Mouse (Mus musculus) thymus, postnatal 0 days (tissue): ENCODE results near the gene Slc2a8. TPM values are rescaled to one million over a fixed set of nuclear protein-coding genes. Genes with fewer than 3 reads are reported as not detected.
"Not testable (repeated sequence)": the region's sequence is repeated elsewhere in the genome, so short reads cannot be mapped to it uniquely, and the experiment has no call there.

Experiments
- DNase-seq: peaks from one replicate; pipeline ENCODE4 v3.0.0-alpha.2; 2015; ENCODE audit warnings: low spot score
- polyA plus RNA-seq: library from polyadenylated mRNA; unstranded; fragments of >200 nt; fragmentation: Nextera tagmentation; extraction: Ambion mirVana; gene quantifications from 2 replicates; pipeline ENCODE4 v1.2.1, GENCODE M21; 2015

Gene Slc2a8
- 13.1 and 13.6 TPM in 2 replicates for polyA plus RNA-seq

DNA sequence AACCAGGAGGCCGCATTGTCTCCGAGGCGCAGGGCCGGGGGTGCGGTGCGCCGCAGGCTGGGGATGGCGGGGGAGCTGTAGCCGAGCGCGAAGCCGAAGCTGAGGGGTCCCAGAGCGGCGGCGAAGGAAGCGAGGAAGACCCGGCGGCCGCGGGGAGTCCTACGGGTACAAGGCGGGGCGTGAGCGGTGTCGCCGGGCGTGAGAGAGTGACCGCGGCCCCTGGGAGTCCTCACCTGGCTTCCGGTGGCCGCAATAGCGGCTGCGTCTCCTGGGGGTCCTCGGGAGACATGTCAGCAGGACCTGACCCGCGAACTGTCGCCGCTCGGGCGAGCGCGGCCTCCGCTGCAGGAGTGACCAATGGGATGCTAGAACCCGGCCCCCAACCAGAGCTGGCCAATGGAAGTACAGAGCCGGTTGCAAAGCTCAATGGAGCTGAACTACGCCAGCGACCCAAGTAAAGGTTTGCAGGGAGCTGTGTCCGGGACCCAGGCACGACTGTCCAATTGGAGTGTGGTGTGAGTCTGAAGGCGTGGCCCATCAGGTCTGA, at the start of gene Slc2a8:
Gene Slc2a8, minus strand, starts transcription at position 359 of the 547 bp plus-strand sequence.
- DNase-seq, result peak; percentile 78

DNA sequence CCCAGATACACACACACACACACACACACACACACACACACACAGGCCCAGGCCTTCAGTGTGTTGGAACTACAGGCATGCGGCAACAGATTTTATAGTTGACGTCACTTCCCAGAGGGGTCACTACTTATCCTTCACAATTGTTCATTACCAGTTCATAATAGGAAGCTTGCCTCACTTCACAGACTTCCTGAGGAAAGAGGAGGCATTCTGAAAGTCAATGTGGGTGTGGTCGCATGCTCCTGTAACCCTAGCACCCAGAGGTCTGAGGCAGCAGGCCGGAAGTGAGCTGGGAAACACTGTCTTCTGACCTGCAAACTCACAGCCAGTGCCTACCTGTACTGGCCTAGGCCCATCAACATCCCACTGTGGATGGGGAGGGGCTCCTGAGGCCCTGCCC, 43.2 kb upstream of the Slc2a8 start:
- no peak for DNase-seq

DNA sequence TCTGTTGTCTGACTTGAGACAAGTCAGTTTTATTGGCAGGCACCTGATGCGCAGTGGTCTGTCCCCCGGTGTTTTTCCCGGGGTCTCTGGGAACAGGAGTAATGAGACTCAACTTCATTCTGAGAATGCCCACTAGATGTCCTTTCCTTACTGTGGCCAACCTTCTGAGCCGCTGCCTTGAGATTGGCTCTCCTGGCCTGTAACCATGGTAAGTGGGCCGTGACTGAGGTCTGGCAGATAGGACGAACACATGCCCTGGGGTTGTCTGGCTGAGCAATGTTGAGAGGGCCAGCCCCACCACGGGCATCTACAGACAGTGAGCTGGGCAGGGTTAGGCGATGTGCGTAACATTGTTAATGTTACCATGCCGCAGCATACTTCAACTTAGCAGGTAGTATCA, 42.7 kb upstream of the Slc2a8 start:
- no peak for DNase-seq

DNA sequence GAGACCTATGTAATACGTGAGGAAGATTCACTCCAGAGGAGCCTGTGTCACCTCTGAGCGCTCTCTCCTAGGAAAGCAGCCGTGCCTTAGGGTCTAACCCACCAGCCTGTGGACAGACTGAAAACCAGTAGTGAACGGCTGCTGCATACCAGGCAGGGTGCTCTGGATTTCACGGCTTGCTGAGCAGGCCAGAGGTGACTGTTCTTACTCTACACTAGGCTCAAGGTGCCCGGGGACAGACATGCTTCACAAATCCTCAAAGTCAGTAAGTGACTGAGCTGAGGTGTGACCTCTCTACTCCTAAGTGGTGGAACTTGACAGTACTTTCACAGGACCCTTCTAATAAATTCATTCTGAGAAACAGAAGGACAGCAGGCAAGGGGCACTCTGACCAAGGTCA, 41.0 kb upstream of the Slc2a8 start:
- DNase-seq, result no peak

DNA sequence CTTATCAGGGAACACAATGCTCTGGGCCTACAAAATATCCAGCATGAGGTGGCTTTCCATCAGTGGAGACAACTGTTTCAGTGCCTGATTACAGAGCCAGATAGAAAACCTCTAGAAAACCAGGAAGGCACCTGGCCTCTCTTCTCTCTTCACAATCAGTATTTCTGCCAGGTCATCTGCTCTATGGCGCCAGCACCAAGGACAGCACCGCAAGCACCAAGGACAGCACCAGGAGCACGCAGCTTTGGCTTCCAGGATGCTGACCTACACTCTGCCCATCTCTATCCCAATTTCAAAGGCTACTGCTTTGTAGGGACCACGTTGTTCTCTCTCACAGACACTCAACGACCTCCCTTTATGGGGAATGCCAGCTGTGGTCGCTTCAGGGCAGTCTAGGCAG, 36.1 kb upstream of the Slc2a8 start:
- DNase-seq, result peak; percentile 49

DNA sequence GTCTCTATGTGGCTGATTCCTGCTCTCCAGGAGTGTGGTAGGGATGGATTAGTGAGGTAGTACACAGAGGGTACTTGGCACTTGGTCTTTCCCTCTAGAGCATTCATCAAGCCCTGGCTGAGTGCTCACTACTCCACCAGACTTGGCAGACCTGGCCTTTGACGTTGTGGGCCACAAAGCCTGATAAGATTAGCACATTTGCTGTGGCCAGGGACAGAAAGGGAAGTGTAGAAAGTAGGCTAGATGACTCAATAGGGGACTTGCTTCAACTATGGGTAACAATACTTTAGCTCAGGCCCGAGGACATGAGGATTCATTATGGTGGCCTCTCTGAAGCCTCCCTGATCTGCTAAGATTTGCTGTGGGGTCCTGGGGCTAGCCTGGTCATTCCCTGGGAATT, 35.3 kb upstream of the Slc2a8 start:
- no peak for DNase-seq

DNA sequence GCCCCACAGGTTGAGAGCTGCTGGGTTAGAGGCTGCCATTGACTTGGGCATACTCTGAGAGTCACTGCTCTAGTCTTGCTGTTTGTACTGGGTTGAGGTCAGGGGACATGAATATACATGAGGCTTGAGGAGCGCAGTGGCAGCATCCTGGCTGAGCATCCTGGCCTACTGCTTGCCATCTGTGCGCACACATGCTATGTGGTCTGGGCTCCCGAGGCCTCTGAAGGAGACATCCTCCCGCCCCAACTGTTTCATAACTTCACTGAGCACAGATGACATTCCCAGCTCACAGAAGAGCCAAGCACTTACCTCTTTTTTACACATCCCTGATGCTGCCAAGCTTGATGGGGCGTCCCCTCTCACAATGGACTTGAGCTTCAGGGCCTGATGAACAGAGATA, 33.0 kb upstream of the Slc2a8 start:
- no peak for DNase-seq

DNA sequence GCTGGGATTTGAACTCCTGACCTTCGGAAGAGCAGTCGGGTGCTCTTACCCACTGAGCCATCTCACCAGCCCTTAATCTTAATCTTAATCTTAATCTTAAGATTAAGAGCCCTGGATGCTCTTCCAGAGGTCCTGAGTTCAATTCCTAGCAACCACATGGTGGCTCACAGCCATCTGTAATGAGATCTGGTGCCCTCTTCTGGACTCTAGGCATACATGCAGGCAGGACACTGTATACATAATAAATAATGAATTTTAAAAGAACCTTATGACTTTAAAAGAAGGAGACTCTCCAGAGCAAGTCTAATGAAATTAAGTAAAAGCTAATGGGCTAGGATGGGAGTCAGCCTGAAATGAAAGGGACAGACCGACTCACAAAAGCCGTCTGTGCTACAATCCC, 27.2 kb upstream of the Slc2a8 start:
- not testable (repeated sequence) for DNase-seq

DNA sequence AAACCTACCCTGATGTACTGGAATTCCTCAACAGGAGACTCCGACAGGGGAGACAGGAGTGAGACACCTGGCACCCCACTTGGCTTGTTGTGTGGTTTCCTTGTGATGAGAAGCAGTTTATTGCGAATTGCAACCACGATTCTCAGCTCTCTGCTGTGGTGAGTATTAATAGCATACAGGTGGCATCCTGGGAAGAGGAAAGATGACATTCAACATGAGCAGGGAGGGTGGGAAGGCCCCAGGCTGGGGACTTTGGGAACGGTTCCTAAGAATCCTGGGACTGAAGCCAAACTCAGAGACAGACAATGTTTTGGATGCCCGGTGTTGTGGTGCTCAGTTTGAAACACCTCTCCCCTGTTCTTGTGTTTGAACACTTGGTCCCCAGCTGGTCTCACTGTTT, 23.2 kb upstream of the Slc2a8 start:
- no peak for DNase-seq

DNA sequence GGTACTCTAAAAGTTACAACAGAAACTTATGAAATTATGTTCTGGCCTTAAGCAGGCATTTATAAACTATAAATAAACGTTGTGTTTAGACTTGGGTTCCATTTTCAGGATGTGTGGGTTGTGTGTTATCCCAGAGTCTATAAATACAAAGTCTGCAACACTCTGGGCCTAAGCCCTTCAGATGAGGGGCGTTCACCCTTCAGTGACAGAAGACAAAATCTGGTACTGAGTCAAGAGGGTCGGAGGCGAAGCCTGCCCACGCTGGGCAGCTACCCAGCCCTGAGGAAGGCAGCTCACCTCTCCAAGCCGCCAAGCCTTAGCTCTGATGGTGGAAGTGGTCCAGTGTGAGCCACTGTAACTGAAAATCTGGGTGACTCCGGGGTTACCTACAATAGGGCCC, 20.3 kb upstream of the Slc2a8 start:
- DNase-seq, result no peak

DNA sequence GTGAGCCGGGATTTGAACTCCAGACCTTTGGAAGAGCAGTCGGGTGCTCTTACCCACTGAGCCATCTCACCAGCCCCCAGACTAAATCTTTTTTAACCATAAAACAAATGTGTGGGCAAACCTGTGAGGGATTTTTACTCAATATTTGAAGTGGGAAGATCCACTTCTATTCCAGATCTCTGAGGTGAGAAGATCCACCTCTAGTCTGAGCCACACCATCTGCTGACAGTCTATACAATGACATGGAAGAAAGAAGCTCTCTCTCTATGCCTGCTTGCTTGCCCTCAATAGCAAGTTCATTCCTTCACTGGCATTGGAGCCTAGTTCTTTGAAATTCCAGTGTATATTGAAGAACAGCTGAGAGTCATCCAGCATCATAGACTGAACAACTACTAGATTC, 17.9 kb upstream of the Slc2a8 start:
- no peak for DNase-seq

DNA sequence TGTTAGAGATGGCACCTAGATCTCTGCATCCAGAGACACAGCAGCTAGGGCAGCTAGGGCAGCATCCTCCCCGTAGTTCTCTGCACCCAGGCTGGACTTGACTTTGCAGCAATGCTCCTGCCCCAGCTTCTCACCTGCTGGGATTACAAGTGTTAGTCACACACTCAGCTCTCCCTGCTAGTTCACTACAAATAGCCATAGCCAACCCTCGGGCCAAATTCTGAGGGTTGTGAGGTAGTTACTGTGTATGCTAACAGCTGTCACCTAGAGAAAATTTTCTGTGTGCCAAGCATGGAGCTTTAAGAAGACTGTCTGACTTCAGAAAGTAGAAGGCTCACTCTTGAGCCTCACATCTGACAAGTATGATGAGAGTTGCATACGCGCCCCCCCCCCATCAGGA, 15.9 kb upstream of the Slc2a8 start:
- DNase-seq, result no peak

DNA sequence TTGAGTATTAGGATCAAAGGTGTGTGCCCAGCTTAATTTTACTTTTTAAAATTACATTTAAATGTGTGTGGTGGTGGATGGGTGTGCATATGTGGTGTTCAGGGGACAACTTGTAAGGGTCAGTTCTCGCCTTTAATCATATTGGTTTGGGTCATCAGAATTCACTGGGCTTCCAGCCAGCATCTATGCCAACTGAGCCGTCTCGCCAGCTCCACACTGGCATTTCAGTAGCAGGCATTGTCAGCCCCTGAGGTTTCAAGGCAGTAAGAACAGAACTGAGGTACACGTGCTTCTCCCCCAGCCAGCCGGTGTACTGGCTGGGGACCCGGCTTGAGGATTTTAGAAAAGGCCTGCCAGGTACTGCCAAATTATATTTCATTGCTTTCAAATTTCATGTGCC, 15.2 kb upstream of the Slc2a8 start:
- no peak for DNase-seq

DNA sequence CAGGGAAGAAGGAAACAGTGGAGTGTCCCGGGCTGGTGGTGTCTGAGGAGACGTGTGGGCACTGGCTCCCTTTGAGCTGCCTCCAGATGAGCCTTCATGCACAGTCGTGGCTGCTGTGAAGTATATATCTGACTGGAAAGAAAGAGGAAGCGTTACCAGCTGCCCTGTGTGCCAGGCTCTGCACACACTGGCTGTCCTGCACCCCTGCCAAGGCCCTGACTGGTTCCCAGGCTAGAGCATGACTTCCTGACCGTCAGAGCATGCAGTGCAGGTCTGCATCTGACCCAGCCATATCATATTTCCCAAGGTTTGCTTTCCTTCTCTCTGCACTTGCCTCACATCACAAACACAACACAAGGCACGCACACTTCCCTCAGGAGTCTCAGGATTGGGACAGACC, 10.2 kb upstream of the Slc2a8 start:
- no peak for DNase-seq

DNA sequence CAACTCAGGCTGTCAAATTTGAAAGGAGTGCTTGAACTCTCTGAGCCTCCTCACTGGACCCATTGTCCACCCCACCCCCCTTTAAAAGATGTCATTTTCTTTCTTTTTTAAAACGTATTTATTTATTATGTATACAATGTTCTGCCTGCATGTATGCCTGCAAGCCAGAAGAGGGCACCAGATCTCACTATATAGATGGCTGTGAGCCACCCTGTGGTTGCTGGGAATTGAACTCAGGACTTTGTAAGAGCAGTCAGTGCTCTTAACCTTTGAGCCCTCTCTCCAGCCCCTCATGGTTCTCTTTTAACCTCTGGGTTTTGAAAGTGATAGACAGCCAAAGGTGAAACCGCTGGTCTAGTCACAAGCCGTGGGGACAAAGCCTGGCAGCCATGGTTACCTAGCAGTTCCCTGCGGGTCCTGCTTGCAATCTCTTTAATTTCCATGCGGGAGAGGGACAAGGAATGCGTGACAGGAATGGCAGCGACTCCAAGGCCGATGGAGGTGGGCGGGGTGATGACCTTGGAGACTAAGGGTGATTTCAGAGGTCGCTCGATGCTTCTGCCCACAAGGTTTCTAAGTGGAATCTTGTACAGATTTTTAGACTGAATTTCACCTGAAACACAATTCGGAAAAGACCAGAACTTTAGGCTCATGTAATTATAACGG, 8.4 kb upstream of the Slc2a8 start:
- peak; percentile 54 for DNase-seq

DNA sequence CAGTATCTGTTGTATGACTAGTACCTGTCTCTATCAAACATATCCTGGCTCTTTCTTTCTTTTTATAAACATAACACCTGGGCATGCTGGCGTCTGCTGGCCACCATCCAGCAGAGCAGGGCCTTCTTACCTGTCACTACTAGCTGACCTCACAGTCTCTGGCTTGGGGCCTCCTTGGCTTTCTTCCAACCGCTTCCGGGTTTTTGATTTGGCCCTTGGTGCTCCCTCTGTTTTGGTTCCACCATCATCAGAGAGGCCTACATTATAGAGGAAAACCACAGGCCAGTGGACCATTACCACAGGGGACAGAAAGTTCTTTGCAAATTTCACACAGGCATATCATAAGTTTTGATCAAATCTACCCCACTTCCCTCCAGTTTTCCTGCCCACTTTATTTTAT, 7.5 kb upstream of the Slc2a8 start:
- DNase-seq, result no peak

DNA sequence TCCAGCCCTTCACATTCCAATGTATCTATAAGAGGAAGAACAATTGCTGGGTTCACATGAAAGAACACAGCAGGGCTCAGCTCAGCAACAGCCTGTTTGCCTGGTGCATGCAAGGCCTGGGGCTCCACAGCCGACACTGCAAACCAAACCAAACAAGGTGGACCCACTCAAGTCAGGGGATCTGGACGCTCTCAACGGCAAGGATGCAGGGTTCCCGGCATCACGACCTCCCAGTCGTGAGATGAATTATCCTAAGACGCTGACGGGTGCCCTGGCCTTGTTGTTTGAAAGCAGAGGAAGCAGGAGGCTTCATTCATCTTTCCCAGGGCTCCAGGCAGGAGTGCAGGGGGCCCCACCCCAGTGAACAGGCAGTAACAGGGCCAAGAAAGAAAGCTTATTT, 4.0 kb upstream of the Slc2a8 start:
- DNase-seq, result no peak

DNA sequence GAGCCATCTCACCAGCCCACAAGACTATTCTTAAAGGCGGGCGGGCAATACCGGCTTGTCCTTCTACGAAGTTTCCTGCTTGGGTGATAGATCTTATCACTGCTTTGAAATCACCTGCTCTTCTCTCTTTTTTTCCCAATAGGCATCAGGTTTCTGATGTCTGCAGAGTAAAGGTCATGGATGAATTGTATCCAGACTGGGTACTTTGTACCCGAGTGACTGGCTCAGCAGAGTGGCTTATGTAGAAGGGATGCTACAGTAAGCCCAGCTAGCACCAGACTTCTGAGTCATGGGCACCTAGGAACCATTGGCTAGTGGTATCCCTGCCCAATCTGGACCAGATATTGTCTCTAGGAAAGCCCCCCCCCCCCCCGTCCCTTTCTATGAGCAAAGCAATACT, 1.7 kb upstream of the Slc2a8 start:
- DNase-seq, result no peak

DNA sequence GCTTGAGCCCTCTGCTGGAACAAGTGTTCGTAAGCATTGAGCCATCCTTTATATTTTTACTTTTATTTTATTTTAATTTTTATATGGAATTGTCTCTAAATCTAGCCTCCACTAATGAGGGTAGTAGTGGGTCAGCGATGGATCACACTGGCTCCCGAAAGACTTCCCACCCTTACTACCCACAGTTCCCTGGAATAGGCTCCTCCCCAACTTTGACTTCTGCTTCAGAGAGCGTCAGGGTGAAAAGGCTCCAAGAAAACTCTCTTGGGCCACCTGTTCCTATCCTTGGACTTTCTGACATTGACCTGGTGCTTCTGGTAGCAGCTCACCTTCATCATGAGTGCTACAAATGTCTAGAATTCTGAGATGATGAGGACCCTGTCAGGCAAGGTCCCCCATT, 817 bp upstream of the Slc2a8 start:
- DNase-seq, result no peak

DNA sequence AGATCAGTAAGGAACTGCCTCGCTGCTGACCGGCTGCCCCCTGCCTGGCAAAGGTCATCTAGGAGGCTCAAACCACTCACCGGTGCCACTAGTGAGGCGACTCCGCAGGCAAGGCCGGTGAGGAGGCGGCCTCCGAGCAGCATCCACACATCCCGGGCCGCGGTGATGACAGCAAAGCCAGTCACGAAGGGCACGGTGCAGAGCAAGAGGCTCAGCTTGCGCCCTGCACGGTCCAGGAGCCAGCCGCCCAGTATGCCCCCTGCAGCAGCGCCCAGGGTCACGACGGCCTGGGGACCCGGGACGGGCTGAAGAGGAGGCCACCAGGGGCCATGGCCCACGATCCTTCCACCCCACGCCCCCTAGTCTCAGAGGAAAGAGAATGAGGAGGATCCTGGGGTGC, 602 bp downstream of the Slc2a8 start:
- DNase-seq, result no peak

DNA sequence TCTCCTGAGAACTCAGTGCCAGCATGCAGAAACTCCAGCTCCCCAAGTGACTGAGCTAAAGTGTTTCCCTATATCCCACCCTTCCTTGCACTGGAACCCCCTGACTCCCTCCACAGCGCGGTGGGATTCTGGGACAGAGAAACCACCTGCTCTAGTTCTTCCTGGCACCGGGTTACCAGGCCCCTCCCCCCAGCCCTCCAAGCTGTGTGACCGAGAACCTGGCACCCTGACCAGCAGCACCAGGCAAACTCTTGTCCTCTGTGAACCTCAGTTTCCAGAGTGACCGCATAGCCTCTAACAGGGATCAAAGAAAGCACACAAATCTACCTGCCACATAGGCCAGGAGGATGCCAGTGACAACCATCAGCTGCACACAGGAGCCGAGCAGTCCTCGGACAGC, 2.2 kb downstream of the Slc2a8 start:
- no peak for DNase-seq

DNA sequence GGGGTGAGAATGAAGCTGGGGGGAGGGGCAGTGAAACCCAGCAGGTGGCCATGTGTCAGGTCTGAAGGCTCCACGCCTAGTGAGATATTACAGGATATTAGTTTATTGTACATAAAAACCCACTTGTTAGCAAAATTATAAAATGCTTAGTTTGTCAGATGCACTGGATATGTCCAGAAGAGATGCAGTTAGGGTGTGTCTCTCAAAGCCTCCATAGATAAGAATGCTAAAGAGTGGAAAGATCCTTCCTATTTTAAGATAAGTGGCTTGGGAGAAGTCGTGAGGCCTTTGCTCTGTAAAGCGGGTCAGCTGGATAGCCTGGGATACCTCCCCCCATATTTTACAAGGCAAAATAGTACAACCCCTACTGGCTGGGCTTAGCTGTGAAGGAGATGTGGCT, 3.2 kb downstream of the Slc2a8 start:
- no peak for DNase-seq

DNA sequence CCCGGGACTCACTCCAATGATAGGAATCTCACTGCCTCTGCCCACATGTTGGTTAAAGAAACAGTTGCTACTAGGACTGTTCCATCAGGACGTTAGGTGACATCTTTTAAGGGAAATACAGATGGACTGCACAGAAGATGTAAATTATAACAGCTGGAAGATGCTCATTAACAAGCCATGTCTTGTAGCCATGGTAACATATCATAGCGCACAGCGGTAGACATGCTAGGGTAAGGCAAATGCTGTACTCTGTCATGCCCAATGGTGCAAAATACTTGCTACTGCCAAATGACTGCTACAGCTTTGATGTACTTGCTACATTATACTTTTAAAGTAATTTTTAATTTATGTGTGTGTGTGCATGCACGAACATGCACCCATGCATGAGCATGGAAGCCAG, 4.8 kb downstream of the Slc2a8 start:
- no peak for DNase-seq

DNA sequence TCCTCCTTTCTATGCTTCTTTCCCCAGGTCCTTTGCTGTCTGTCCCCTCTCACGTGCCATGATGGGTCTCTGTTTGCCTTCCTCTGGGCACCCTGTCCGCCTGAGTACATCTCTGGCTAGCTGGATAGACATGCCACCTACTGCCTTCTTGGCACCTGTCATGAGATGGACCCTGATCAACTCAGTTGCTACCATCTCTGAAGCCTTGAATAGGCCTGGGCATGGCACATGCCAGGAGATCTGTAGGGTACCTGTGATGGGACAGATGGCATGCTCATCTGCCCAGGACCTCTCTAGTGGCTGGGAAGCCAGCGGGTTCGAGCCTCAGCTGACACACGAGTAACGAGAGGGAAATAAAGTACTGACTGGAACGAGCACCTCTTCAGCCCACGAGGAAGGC, 7.7 kb downstream of the Slc2a8 start:
- DNase-seq, result no peak
